Mouse (Mus musculus) kidney, embryonic 16.5 days (tissue): Measurements from ENCODE around the gene Plekhm2. TPM values are rescaled to one million over a fixed set of nuclear protein-coding genes. Genes with fewer than 3 reads are reported as not detected.

Experiments
- ATAC-seq: fragments of 200-750 bp; cut with Nextera tagmentation; 2 replicates; pipeline ENCODE4 v1.8.0; 2017; ENCODE audit warnings: moderate TSS enrichment; ENCODE audit not compliant: low FRiP score, low TSS enrichment
- H3K27ac ChIP-seq: fragments of 300-500 bp; sonication (generic); 2 replicates; pipeline ENCODE4 v1.5.1; 2014; ENCODE audit warnings: low read length
- H3K27me3 ChIP-seq: fragments of 300-500 bp; sonication (generic); 2 replicates; pipeline ENCODE4 v1.6.1; 2014; ENCODE audit warnings: low read length, control low read depth, mixed read lengths; ENCODE audit not compliant: insufficient read depth
- H3K36me3 ChIP-seq: fragments of 300-500 bp; sonication (generic); 2 replicates; pipeline ENCODE4 v1.6.1; 2014; ENCODE audit warnings: low read length, control low read depth, mixed read lengths; ENCODE audit not compliant: insufficient read depth
- H3K4me1 ChIP-seq: fragments of 300-500 bp; sonication (generic); 2 replicates; pipeline ENCODE4 v1.6.1; 2014; ENCODE audit warnings: low read length, control low read depth, mixed read lengths; ENCODE audit not compliant: insufficient read depth
- H3K4me2 ChIP-seq: fragments of 300-500 bp; sonication (generic); replicated peaks from 2 replicates; pipeline ENCODE4 v1.6.1; 2014; ENCODE audit warnings: low read depth, low read length
- H3K4me3 ChIP-seq: fragments of 300-500 bp; sonication (generic); 2 replicates; pipeline ENCODE4 v1.5.1; 2014; ENCODE audit warnings: mild to moderate bottlenecking, low read length
- H3K9ac ChIP-seq: fragments of 300-500 bp; sonication (generic); replicated peaks from 2 replicates; pipeline ENCODE4 v1.6.1; 2014; ENCODE audit warnings: low read length
- H3K9me3 ChIP-seq: fragments of 300-500 bp; sonication (generic); 2 replicates; pipeline ENCODE4 v1.6.1; 2016; ENCODE audit warnings: low read length, control low read depth
- WGBS: fragments of 180-500 bp; shearing (Covaris S2); extraction: QIAGEN DNeasy Blood & Tissue Kit; methylation state at CpG from one replicate; pipeline ENCODE4 v1.1.7; 2014; 5-methylcytosine and 5-hydroxymethylcytosine counted together
- polyA plus RNA-seq: library from polyadenylated mRNA; unstranded; fragments of >200 nt; fragmentation: Nextera tagmentation; extraction: Ambion mirVana; gene quantifications from 2 replicates; pipeline ENCODE4 v1.2.1, GENCODE M21; 2015

Gene Plekhm2
- polyA plus RNA-seq, 1 experiment from 2014 or later, result 6.4 TPM

GRCm38 (mm10) chr4:141653044-141653443, 11.7 kb downstream of the Plekhm2 start:
- Histone ChIP-seq H3K27ac (no peak overlapping the region), H3K36me3 (peaks cover 19% of the 10 kb centered on the region; the same call in 1 of the 2 replicates), H3K4me1 (no peaks in the 10 kb centered on the region), H3K4me3 (no peak overlapping the region), H3K27me3 (no peaks in the 10 kb centered on the region), H3K4me2 (no peak overlapping the region), H3K9ac (no peak overlapping the region), H3K9me3 (no peaks in the 10 kb centered on the region)
- 90% methylated on average over 8 of the region's 8 CpGs for WGBS
- no peak for ATAC-seq

GRCm38 (mm10) chr4:141651944-141652343, 12.8 kb downstream of the Plekhm2 start:
- H3K4me1 ChIP-seq, result no peaks in the 10 kb centered on the region
- no peak for ATAC-seq
- no peak overlapping the region for H3K4me2 ChIP-seq
- H3K9me3 ChIP-seq, result no peaks in the 10 kb centered on the region
- WGBS, result 88% methylated on average over 10 of the region's 10 CpGs
- H3K27ac ChIP-seq, result no peak overlapping the region
- H3K9ac ChIP-seq, result no peak overlapping the region
- peaks cover 19% of the 10 kb centered on the region; the same call in 1 of the 2 replicates for H3K36me3 ChIP-seq
- H3K27me3 ChIP-seq, result no peaks in the 10 kb centered on the region
- H3K4me3 ChIP-seq, result no peak overlapping the region

- ATAC-seq, result no peak
- H3K4me1 ChIP-seq, result no peaks in the 10 kb centered on the region
- H3K9me3 ChIP-seq, result no peaks in the 10 kb centered on the region
- no peak overlapping the region for H3K9ac ChIP-seq
- H3K4me2 ChIP-seq, result no peak overlapping the region
- H3K27ac ChIP-seq, result no peak overlapping the region
- peaks cover 19% of the 10 kb centered on the region; the same call in 1 of the 2 replicates for H3K36me3 ChIP-seq
- no peaks in the 10 kb centered on the region for H3K27me3 ChIP-seq
- H3K4me3 ChIP-seq, result no peak overlapping the region
- 89% methylated on average over 6 of the region's 6 CpGs for WGBS
These were observed 13.4 kb downstream of the Plekhm2 start for GRCm38 (mm10) chr4:141651286-141651685.

GRCm38 (mm10) chr4:141649244-141649643, 15.5 kb downstream of the Plekhm2 start:
- Histone ChIP-seq H3K4me1 (peaks cover under 1% of the 10 kb centered on the region), H3K27ac (no peak overlapping the region), H3K4me3 (no peak overlapping the region), H3K4me2 (no peak overlapping the region), H3K36me3 (peaks cover 19% of the 10 kb centered on the region; the same call in 1 of the 2 replicates), H3K9me3 (no peaks in the 10 kb centered on the region), H3K27me3 (no peaks in the 10 kb centered on the region), H3K9ac (no peak overlapping the region)
- ATAC-seq, result no peak
- WGBS, result 78% methylated on average over 6 of the region's 6 CpGs

- Histone ChIP-seq H3K4me1 (peaks cover 11% of the 10 kb centered on the region), H3K4me3 (no peak overlapping the region), H3K27me3 (no peaks in the 10 kb centered on the region), H3K27ac (no peak overlapping the region), H3K9me3 (no peaks in the 10 kb centered on the region), H3K4me2 (no peak overlapping the region), H3K9ac (no peak overlapping the region), H3K36me3 (peaks cover 19% of the 10 kb centered on the region; the same call in 1 of the 2 replicates)
- WGBS, result 96% methylated on average over 5 of the region's 5 CpGs
- no peak for ATAC-seq
These were observed 16.4 kb downstream of the Plekhm2 start for GRCm38 (mm10) chr4:141648262-141648661.

- Histone ChIP-seq H3K27ac (no peak overlapping the region), H3K4me3 (no peak overlapping the region), H3K9ac (no peak overlapping the region), H3K36me3 (peaks cover 20% of the 10 kb centered on the region), H3K27me3 (no peaks in the 10 kb centered on the region), H3K9me3 (no peaks in the 10 kb centered on the region), H3K4me2 (no peak overlapping the region), H3K4me1 (peaks cover 16% of the 10 kb centered on the region)
- no peak for ATAC-seq
- 88% methylated on average over 3 of the region's 3 CpGs for WGBS
These were observed 17.5 kb downstream of the Plekhm2 start for GRCm38 (mm10) chr4:141647187-141647586.

- H3K4me1 ChIP-seq, result peaks cover 17% of the 10 kb centered on the region
- 89% methylated on average over 8 of the region's 8 CpGs for WGBS
- ATAC-seq, result no peak
- H3K9ac ChIP-seq, result no peak overlapping the region
- no peak overlapping the region for H3K4me2 ChIP-seq
- H3K27me3 ChIP-seq, result no peaks in the 10 kb centered on the region
- no peak overlapping the region for H3K27ac ChIP-seq
- no peaks in the 10 kb centered on the region for H3K9me3 ChIP-seq
- H3K36me3 ChIP-seq, result peaks cover 23% of the 10 kb centered on the region
- H3K4me3 ChIP-seq, result no peak overlapping the region
These were observed 18.7 kb downstream of the Plekhm2 start for GRCm38 (mm10) chr4:141645988-141646387.

- H3K9ac ChIP-seq, result peak overlapping the region; percentile 54
- peaks cover 17% of the 10 kb centered on the region for H3K4me1 ChIP-seq
- H3K9me3 ChIP-seq, result no peaks in the 10 kb centered on the region
- H3K27ac ChIP-seq, result peak overlapping the region; percentile 75
- peaks cover 21% of the 10 kb centered on the region for H3K36me3 ChIP-seq
- no peak overlapping the region; the same call in 1 of the 2 replicates for H3K4me2 ChIP-seq
- ATAC-seq, result peak; percentile 55
- H3K4me3 ChIP-seq, result no peak overlapping the region
- no peaks in the 10 kb centered on the region for H3K27me3 ChIP-seq
- WGBS, result 17% methylated on average over 7 of the region's 7 CpGs
These were observed 21.4 kb downstream of the Plekhm2 start for GRCm38 (mm10) chr4:141643118-141643855.

GRCm38 (mm10) chr4:141641961-141642811, 22.5 kb downstream of the Plekhm2 start:
- H3K9ac ChIP-seq, result no peak overlapping the region
- WGBS, result 82% methylated on average over 25 of the region's 25 CpGs
- H3K4me1 ChIP-seq, result peaks cover 17% of the 10 kb centered on the region
- H3K9me3 ChIP-seq, result no peaks in the 10 kb centered on the region
- H3K36me3 ChIP-seq, result peaks cover 26% of the 10 kb centered on the region
- no peak overlapping the region for H3K4me2 ChIP-seq
- H3K4me3 ChIP-seq, result no peak overlapping the region
- no peaks in the 10 kb centered on the region for H3K27me3 ChIP-seq
- ATAC-seq, result no peak
- H3K27ac ChIP-seq, result 0 out of 2 replicates have a peak overlapping the region, but pooled peaks have one; percentile 7
